In genomic region chr14:77008238-77008637, GRCm38 (mm10) we compare ENCODE assay signal across 8 mouse cellular contexts. TPM values are rescaled to one million over a fixed set of nuclear protein-coding genes. Genes with fewer than 3 reads are reported as not detected.
A peak's percentile ranks its signal among the peaks of the same experiment; 100 is the strongest.
DNase-seq lines count a peak whose midpoint lies in the region; ATAC-seq and TF ChIP-seq lines count a peak whose summit lies in the region.

No protein-coding gene starts in this region.

- ATAC-seq in forebrain, postnatal 0 days, result peak; percentile 77
- ATAC-seq in hindbrain, embryonic 11.5 days (ENCODE audit: low FRiP score), result no peak
- ATAC-seq in lung, postnatal 0 days, result peak; percentile 70

- no peaks in the 10 kb centered on the region for H3K36me3 ChIP-seq in forebrain, postnatal 0 days (ENCODE audit: insufficient read depth)
- no peaks in the 10 kb centered on the region for H3K36me3 ChIP-seq in hindbrain, embryonic 11.5 days (ENCODE audit: control insufficient read depth, insufficient read depth, low read length)
- no peaks in the 10 kb centered on the region for H3K36me3 ChIP-seq in lung, postnatal 0 days (ENCODE audit: insufficient read depth, low read length)

- no peaks in the 10 kb centered on the region for H3K9me3 ChIP-seq in forebrain, postnatal 0 days (ENCODE audit: low read length)
- H3K9me3 ChIP-seq in hindbrain, embryonic 11.5 days (ENCODE audit: control insufficient read depth, low read length), result no peaks in the 10 kb centered on the region
- H3K9me3 ChIP-seq in lung, postnatal 0 days (ENCODE audit: low read length), result no peaks in the 10 kb centered on the region

- H3K4me2 ChIP-seq in forebrain, postnatal 0 days (ENCODE audit: low read depth), result no peak overlapping the region
- no peak overlapping the region for H3K4me2 ChIP-seq in hindbrain, embryonic 11.5 days (replicated peaks; ENCODE audit: low read depth, low read length)
- no peak overlapping the region for H3K4me2 ChIP-seq in lung, postnatal 0 days (replicated peaks; ENCODE audit: low read depth, low read length)

- TF ChIP-seq EP300 in lung, postnatal 0 days (IDR thresholded peaks at IDR 0.05), result peak; percentile 48; the same call in 1 of the 2 replicates

- H3K4me3 ChIP-seq in forebrain, postnatal 0 days (ENCODE audit: low read depth, low read length), result no peak overlapping the region
- H3K4me3 ChIP-seq in hindbrain, embryonic 11.5 days (ENCODE audit: low read depth, low read length), result no peak overlapping the region
- no peak overlapping the region for H3K4me3 ChIP-seq in lung, postnatal 0 days (ENCODE audit: low read depth, low read length)

- H3K27me3 ChIP-seq in forebrain, postnatal 0 days (ENCODE audit: insufficient read depth, low read length), result no peaks in the 10 kb centered on the region
- no peaks in the 10 kb centered on the region for H3K27me3 ChIP-seq in hindbrain, embryonic 11.5 days (ENCODE audit: control insufficient read depth, insufficient read depth, low read length)
- H3K27me3 ChIP-seq in lung, postnatal 0 days (replicated peaks; ENCODE audit: insufficient read depth, low read length), result no peaks in the 10 kb centered on the region

- TF ChIP-seq CTCF in forebrain, postnatal 0 days (IDR thresholded peaks at IDR 0.05; ENCODE audit: low read depth), result peak; percentile 79
- TF ChIP-seq CTCF in lung, postnatal 0 days (IDR thresholded peaks at IDR 0.05), result peak; percentile 90

- 13% methylated on average over 3 of the region's 3 CpGs for WGBS in forebrain, postnatal 0 days
- 35% methylated on average over 3 of the region's 3 CpGs for WGBS in hindbrain, embryonic 11.5 days
- WGBS in lung, postnatal 0 days, result 11% methylated on average over 3 of the region's 3 CpGs

- H3K4me1 ChIP-seq in forebrain, postnatal 0 days (ENCODE audit: insufficient read depth), result no peaks in the 10 kb centered on the region
- H3K4me1 ChIP-seq in hindbrain, embryonic 11.5 days (replicated peaks; ENCODE audit: control insufficient read depth, insufficient read depth, low read length), result no peaks in the 10 kb centered on the region
- H3K4me1 ChIP-seq in lung, postnatal 0 days (ENCODE audit: insufficient read depth, low read depth, low read length), result no peaks in the 10 kb centered on the region

- H3K9ac ChIP-seq in forebrain, postnatal 0 days, result no peak overlapping the region
- H3K9ac ChIP-seq in hindbrain, embryonic 11.5 days (ENCODE audit: low read depth, low read length), result no peak overlapping the region
- no peak overlapping the region for H3K9ac ChIP-seq in lung, postnatal 0 days (replicated peaks; ENCODE audit: low read depth)

- H3K27ac ChIP-seq in forebrain, postnatal 0 days (ENCODE audit: low read depth, low read length), result no peak overlapping the region
- H3K27ac ChIP-seq in hindbrain, embryonic 11.5 days (ENCODE audit: low read depth, low read length), result no peak overlapping the region
- no peak overlapping the region for H3K27ac ChIP-seq in lung, postnatal 0 days (ENCODE audit: low read length)

- DNase-seq in R1 (ENCODE audit: low read depth, low spot score), result peak; percentile 92
- DNase-seq in cerebellum, adult 11 months, result peak; percentile 44
- peak; percentile 79 for DNase-seq in forebrain, postnatal 0 days
- DNase-seq in hindbrain, embryonic 11.5 days (ENCODE audit: low spot score), result peak; percentile 81
- DNase-seq in layer of hippocampus, adult 8-10 months (ENCODE audit: low spot score in 2 of 2), result peak; percentile 46 to 70
- DNase-seq in lung, postnatal 0 days (ENCODE audit: low spot score), result peak; percentile 94
- DNase-seq in retina, postnatal 7 days (ENCODE audit: low read depth, low spot score), result peak; percentile 57
- peak; percentile 36 for DNase-seq in yolk sac, embryonic 10.5 days (ENCODE audit: low spot score)

RNA-seq across cellular contexts. Expression of gene Ccdc122, which starts 28.3 kb away (rescaled TPM):
- total RNA-seq in forebrain, postnatal 0 days (2014; rRNA removed), result 0.43 and 1.3 TPM in 2 replicates
- polyA plus RNA-seq in forebrain, postnatal 0 days (2015; fragmentation: Nextera tagmentation; extraction: Ambion mirVana), result 1.0 and 2.0 TPM in 2 replicates
- polyA plus RNA-seq in hindbrain, embryonic 11.5 days (2014; fragmentation: Nextera tagmentation; extraction: Ambion mirVana), result 1.4 and 1.6 TPM in 2 replicates
- total RNA-seq in layer of hippocampus, adult 8-10 months (2022), result 1 to 10 TPM in 3 of 4 experiments, under 1 TPM in 1; 0.91 to 2.9 (median 1.8) TPM
- 6.2 and 8.2 TPM in 2 replicates for polyA plus RNA-seq in lung, postnatal 0 days (2015; fragmentation: Nextera tagmentation; extraction: Ambion mirVana)

RNA-seq across cellular contexts. Expression of gene Lacc1, which starts 28.5 kb away (rescaled TPM):
- 3.5 and 6.0 TPM in 2 replicates for total RNA-seq in forebrain, postnatal 0 days (2014; rRNA removed)
- 1.7 and 2.0 TPM in 2 replicates for polyA plus RNA-seq in forebrain, postnatal 0 days (2015; fragmentation: Nextera tagmentation; extraction: Ambion mirVana)
- 4.3 and 4.9 TPM in 2 replicates for polyA plus RNA-seq in hindbrain, embryonic 11.5 days (2014; fragmentation: Nextera tagmentation; extraction: Ambion mirVana)
- 1 to 10 TPM; 4.6 to 8.5 (median 6.1) TPM for total RNA-seq in layer of hippocampus, adult 8-10 months (2022)
- polyA plus RNA-seq in lung, postnatal 0 days (2015; fragmentation: Nextera tagmentation; extraction: Ambion mirVana), result 5.0 and 6.5 TPM in 2 replicates

Comparison
In these comparisons a context has a peak if more than half of its experiments do, and no peak if none do; other contexts are left out.
1. DNase-seq: peak in every context shown above with its lines; median percentile 94 in lung, postnatal 0 days; 92 in R1; 81 in hindbrain, embryonic 11.5 days; 79 in forebrain, postnatal 0 days; 58 in layer of hippocampus, adult 8-10 months; 57 in retina, postnatal 7 days; 44 in cerebellum, adult 11 months; 36 in yolk sac, embryonic 10.5 days.